Mouse (Mus musculus) spleen, postnatal 10 days (tissue): ENCODE data around the gene Lrba.
A peak's percentile ranks its signal among the peaks of the same experiment; 100 is the strongest.

Experiments used
- DNase-seq, 2 experiments: peaks; one replicate each; pipeline ENCODE4 v3.0.0; 2021 to 2022; ENCODE audit warnings: low spot score in 2 of 2

Lrba gene

DNA sequence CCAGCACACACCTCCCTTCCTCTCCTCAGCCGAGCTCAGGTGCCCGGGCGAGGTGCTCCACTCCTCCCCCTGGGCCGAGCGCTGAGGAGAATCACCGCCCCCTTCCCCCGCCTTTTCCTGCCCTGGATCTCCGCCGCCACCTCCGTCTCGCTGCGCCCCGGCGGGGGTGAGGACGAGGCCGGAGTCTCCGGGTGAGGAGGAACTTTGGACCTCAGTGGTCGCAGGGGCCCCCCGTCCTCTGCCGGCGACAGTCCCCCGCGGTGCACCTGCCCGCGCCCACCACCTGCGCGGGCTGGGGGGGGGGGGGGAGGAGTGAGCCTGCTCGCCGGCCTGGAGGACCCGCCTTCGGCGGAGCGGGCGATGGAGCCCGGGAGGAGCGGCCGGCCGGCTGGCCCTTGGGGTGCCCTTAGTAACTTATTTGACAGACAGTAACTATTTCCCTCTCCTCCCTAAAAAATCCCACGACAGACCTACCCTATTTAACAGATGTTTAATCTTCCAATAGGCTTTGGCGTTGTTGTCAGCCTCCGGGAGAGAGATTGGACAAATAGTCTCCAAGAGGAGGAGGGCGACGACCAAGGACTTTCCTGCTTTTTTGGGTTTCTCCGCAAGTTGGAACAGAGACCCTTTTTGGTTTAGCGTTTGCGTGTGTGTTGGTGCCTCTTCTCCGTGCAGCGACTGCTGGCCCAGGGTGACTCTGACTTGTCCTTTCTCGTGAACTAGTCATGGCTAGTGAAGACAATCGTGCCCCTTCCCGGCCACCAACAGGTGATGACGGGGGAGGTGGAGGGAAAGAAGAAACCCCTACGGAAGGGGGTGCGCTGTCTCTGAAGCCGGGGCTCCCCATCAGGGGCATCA is at the start of gene Lrba:
Gene Lrba, plus strand, starts transcription at position 117 of the 858 bp plus-strand sequence.
- peak; percentile 79 to 85 for DNase-seq

- DNase-seq, result no peak
Measured at GRCm38 (mm10) chr3:86179714-86180113, 44.8 kb upstream of the Lrba start.

DNA sequence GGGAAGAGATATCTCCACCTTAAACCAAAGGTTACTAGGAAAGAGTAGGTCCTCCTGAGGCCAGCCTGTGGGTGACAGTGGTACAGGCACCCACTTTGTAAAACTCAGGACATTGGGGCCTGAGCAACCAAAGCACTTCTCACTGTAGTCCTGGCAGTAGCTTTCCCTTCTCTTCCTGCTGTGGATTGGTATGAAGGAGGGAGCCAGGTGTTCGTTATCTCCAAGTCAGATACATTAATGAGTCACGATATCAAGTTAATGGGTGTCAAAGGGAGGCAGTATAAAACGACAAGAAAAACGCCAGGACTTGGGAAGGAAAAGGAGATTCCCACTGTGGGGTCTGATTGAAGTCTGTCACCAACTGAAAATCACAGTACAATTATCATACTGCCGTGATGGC is 43.4 kb upstream of the Lrba start:
- no peak for DNase-seq

DNA sequence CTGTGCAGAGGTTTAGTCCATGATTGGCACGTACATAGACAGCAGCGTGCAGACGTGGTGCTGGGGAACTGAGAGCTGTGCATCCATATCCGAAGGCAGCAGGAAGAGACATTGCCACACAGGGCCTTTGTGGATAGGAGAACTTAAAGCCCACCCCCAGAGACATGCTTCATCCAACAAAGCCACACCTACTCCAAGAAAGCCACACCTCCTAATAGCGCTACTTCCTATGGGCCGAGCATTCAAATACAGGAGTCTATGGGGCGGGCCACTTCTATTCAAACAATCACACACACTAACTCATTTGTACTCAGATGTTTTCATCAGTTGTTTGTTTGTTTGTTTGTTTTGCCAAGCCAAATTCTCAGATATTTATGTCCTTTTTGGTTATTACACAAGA is 39.9 kb upstream of the Lrba start:
- DNase-seq, result no peak

DNA sequence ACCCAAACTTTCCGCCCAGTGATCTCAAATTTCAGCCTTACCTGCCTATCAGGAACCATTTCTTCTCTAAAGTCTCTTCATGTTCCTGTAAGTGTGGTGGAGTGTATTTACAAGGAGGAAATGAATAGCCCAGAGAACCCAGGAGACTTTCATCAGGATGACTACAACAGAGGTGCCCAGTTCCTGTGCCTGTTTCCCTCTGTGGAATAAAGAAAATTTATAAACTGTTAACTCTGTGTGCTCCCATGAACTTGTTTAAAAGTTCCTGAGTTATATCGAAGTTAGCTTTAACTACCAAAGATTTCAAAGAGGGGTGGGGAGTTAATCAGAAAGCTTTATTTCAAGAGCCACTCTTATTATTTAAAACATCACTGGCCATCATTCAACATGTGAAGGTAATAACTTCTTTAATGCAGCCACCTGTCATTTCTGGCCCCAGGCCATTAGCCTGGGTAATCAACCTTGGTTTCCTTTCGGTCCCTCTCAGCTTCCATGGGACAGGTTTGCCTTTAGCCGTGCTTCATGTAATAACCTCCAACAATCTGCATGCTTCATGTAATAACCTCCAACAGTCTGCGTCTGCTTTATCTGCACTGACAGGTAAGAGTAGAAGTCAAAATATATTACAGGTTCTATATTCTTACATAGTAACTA is 36.6 kb upstream of the Lrba start:
- DNase-seq, result no peak

- no peak for DNase-seq
Measured at GRCm38 (mm10) chr3:86195981-86196380, 28.5 kb upstream of the Lrba start.

DNA sequence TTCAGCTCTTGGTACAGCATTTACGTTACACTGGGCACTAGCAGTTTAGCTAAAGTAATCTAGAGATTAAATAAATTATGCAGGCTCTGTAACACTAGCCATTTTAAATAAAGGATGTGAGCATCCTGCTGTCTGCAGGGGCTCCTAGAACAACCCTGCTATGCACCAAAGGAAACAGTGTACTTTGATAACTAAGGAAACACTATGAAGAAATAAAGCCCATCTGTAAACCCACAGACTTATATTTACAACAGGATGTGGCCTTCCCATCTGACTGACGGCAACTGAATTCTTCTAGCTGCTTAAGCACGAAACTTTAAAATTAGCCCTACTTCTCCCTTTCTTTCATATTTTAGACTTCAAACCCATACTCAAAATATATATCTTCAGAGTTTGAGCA is 28.0 kb upstream of the Lrba start:
- DNase-seq, result no peak

DNA sequence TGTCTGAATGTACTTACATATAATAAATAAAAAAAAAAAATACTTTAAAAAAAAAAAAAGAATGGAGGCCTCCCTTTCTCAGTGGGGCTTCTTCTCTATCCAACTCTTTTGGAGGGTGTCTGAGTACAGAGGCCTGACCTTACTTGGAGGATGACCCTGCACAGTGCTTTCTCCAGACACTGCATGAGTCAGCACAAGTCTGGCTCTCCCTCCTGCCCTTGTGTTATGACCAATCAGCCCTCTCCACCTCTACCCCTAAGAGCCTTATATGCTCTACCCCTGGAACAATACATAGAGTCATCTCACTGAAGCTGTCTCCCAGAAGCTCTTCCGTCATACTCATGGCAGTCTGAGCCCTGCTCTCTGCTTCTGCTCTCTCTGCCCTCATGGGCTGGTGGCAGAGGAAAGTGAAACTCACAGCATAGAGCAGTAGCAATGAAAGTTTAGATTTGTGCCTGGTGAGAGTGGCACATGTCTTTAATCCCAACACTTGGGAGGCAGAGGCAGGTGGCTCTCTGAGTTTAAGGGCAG is 22.8 kb upstream of the Lrba start:
- DNase-seq, result no peak

GRCm38 (mm10) chr3:86202449-86202848 is 22.0 kb upstream of the Lrba start:
- DNase-seq, result no peak

- no peak for DNase-seq
Measured at GRCm38 (mm10) chr3:86204608-86205358, 19.7 kb upstream of the Lrba start.

GRCm38 (mm10) chr3:86206556-86206955 is 17.9 kb upstream of the Lrba start:
- DNase-seq, result no peak

DNA sequence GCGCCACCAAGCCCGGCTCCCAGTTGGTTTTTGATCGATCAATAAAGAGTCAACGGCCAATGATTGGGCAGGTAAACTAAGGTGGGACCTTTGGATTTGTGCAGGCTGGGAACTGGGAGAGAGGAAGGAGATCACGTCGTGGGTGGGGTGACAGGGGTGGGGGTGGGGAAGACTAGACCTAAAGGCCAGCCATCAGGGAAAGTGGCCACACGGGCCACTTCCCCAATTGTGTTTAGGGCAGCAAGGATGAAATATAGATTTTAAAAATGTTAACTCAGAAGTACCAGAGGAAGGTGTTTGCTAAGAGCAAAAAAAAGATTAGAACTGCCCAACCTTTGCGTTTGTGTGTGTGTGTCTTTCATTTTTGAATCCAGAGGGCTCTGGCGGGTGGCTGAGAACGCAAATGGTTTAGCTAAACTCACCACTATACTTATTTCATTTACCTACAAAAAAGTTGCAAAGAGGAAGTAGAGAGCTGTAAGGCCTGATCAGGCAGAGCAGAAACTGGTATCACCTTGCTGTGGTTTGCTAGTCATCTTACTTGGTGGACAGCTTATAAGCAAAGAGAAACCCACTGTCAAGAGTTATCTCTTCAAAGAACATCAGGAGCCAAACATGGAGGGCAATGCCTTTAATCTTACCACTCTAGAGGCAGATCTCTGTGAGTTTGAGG is 14.1 kb upstream of the Lrba start:
- DNase-seq, result peak in 1 of 2 experiments; percentile 20

GRCm38 (mm10) chr3:86210959-86211358 is 13.5 kb upstream of the Lrba start:
- DNase-seq, result no peak

GRCm38 (mm10) chr3:86214248-86214647 is 10.2 kb upstream of the Lrba start:
- DNase-seq, result no peak

DNA sequence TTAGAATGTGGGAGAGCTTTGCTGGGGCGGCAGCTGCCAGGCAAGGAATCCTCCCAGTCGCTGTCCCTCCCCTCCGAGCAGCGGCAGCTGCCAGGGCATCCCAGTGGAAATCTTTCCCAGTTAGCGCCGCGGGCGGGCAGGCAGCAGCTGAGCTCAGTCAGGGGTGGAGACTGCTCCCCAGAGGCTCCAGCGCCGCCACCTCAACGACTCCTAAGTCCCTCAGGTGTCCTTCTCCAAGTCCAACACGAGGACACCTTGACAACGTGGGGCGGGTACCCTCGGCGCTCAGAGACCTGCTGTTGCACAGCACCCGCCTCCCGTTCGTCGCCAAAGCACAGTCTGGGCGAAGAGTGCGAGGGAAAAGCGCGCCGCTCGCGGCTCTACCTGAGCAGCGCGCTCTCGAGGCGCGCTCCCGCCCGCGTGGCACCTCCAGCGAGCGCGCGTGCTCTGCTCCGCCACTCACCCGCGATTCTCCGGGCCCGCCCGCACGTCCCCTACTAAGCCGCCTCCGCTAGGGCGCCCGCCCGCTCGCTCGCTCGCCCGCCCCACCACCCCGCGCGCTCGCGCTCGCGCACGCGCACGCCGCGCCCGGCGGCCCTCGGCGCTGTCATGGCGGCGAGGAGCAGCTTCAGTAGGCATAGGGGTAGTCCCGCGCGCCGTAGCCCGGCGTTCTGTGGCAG is 706 bp upstream of the Lrba start:
- peak; percentile 79 to 92 for DNase-seq

DNA sequence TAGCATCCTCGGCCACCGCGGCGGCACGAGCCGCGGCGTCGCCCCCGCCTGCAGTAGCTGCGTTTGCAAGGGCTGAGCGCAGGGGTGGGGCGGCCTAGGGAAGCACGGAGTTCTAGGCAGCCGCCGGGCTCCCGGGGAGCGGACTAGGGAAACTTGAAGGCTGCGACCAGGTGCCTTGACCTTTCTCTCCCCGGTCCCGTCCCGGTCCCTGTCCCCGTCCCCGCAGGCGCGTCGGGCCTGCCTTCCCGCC is 241 bp upstream of the Lrba start:
- no peak for DNase-seq

- DNase-seq, result no peak
Measured at GRCm38 (mm10) chr3:86231532-86232086, 7.1 kb downstream of the Lrba start.

GRCm38 (mm10) chr3:86247193-86247592 is 22.7 kb downstream of the Lrba start:
- no peak for DNase-seq

- no peak for DNase-seq
Measured at GRCm38 (mm10) chr3:86251212-86251611, 26.7 kb downstream of the Lrba start.

DNA sequence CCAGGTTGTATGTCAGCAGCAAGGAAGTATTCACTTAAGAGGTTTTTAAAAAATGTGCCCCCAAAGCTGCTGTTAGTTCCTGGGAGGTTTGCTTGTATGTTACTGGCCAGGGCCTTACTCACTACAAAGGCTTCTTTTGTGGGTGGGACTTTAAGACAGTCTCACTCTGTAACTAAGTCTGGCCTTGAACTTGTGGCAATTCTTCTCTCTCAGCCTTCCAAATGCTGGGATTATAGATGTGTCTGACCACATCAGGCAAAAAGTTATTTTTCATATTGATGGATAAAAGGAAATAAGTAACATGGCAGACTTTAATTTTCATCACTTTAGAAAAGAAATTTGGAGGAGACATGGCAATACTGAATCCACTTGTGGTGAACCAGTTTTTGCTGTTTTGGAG is 28.1 kb downstream of the Lrba start:
- DNase-seq, result no peak

GRCm38 (mm10) chr3:86253071-86253470 is 28.6 kb downstream of the Lrba start:
- DNase-seq, result no peak
